Mouse (Mus musculus) heart, embryonic 11.5 days (tissue): ENCODE measurements around the gene Anapc4. TPM values are rescaled to one million over a fixed set of nuclear protein-coding genes. Genes with fewer than 3 reads are reported as not detected.

Experiments used
- ATAC-seq: fragments of 200-750 bp; cut with Nextera tagmentation; replicated peaks from 2 replicates; pipeline ENCODE4 v1.8.0; 2017; ENCODE audit warnings: moderate library complexity; ENCODE audit not compliant: insufficient number of reproducible peaks, low FRiP score, low TSS enrichment
- H3K27ac ChIP-seq: fragments of 300-500 bp; sonication (generic); 2 replicates; pipeline ENCODE4 v1.5.1; 2014; ENCODE audit warnings: mild to moderate bottlenecking, low read depth, low read length
- H3K27me3 ChIP-seq: fragments of 300-500 bp; sonication (generic); 2 replicates; pipeline ENCODE4 v1.6.1; 2014; ENCODE audit warnings: mild to moderate bottlenecking, low read length, mixed read lengths; ENCODE audit not compliant: control insufficient read depth, insufficient read depth
- H3K36me3 ChIP-seq: fragments of 300-500 bp; sonication (generic); 2 replicates; pipeline ENCODE4 v1.6.1; 2014; ENCODE audit warnings: mild to moderate bottlenecking, low read length, moderate library complexity, mixed read lengths; ENCODE audit not compliant: control insufficient read depth, insufficient read depth
- H3K4me1 ChIP-seq: fragments of 300-500 bp; sonication (generic); 2 replicates; pipeline ENCODE4 v1.6.1; 2014; ENCODE audit warnings: low read length; ENCODE audit not compliant: control insufficient read depth, insufficient read depth
- H3K4me2 ChIP-seq: fragments of 300-500 bp; sonication (generic); 2 replicates; pipeline ENCODE4 v1.6.1; 2014; ENCODE audit warnings: mild to moderate bottlenecking, moderate library complexity
- H3K4me3 ChIP-seq: fragments of 300-500 bp; sonication (generic); 2 replicates; pipeline ENCODE4 v1.5.1; 2014; ENCODE audit warnings: low read depth, low read length
- H3K9ac ChIP-seq: fragments of 300-500 bp; sonication (generic); 2 replicates; pipeline ENCODE4 v1.6.1; 2014; ENCODE audit warnings: mild to moderate bottlenecking, low read depth, low read length, moderate library complexity
- H3K9me3 ChIP-seq: fragments of 300-500 bp; sonication (generic); replicated peaks from 2 replicates; pipeline ENCODE4 v1.6.1; 2016; ENCODE audit warnings: low read length; ENCODE audit not compliant: control insufficient read depth
- WGBS: fragments of 180-500 bp; shearing (Covaris S2); extraction: QIAGEN DNeasy Blood & Tissue Kit; methylation state at CpG from one replicate; pipeline ENCODE4 v1.1.7; 2014; ENCODE audit not compliant: insufficient replicate concordance; 5-methylcytosine and 5-hydroxymethylcytosine counted together
- polyA plus RNA-seq: library from polyadenylated mRNA; unstranded; fragments of >200 nt; fragmentation: Nextera tagmentation; extraction: Ambion mirVana; gene quantifications from 2 replicates; pipeline ENCODE4 v1.2.1, GENCODE M21; 2014

Gene Anapc4
- polyA plus RNA-seq, 1 experiment from 2014 or later, result 82.6 TPM

GRCm38 (mm10) chr5:52878847-52879246 lies 45.0 kb downstream of the Anapc4 start:
- H3K4me3 ChIP-seq, result no peak overlapping the region
- H3K4me1 ChIP-seq, result no peaks in the 10 kb centered on the region
- H3K9me3 ChIP-seq, result no peaks in the 10 kb centered on the region
- no peak overlapping the region for H3K4me2 ChIP-seq
- H3K36me3 ChIP-seq, result no peaks in the 10 kb centered on the region
- WGBS, result 4% methylated on average over 9 of the region's 14 CpGs
- no peak for ATAC-seq
- no peak overlapping the region for H3K27ac ChIP-seq
- H3K9ac ChIP-seq, result no peak overlapping the region
- H3K27me3 ChIP-seq, result no peaks in the 10 kb centered on the region

GRCm38 (mm10) chr5:52879926-52880325 lies 46.1 kb downstream of the Anapc4 start:
- Histone ChIP-seq H3K36me3 (no peaks in the 10 kb centered on the region), H3K9me3 (no peaks in the 10 kb centered on the region), H3K27me3 (no peaks in the 10 kb centered on the region), H3K27ac (no peak overlapping the region), H3K4me3 (no peak overlapping the region), H3K4me2 (no peak overlapping the region), H3K9ac (no peak overlapping the region), H3K4me1 (no peaks in the 10 kb centered on the region)
- no peak for ATAC-seq
- 83% methylated on average over 6 of the region's 6 CpGs for WGBS

- no peaks in the 10 kb centered on the region for H3K27me3 ChIP-seq
- no peak overlapping the region for H3K4me3 ChIP-seq
- no peaks in the 10 kb centered on the region for H3K4me1 ChIP-seq
- H3K36me3 ChIP-seq, result no peaks in the 10 kb centered on the region
- ATAC-seq, result no peak
- no peak overlapping the region for H3K9ac ChIP-seq
- WGBS, result 35% methylated on average over 2 of the region's 2 CpGs
- no peak overlapping the region for H3K4me2 ChIP-seq
- no peaks in the 10 kb centered on the region for H3K9me3 ChIP-seq
- H3K27ac ChIP-seq, result no peak overlapping the region
These were observed 48.6 kb downstream of the Anapc4 start for GRCm38 (mm10) chr5:52882446-52882845.

- ATAC-seq, result no peak
- no peak overlapping the region for H3K27ac ChIP-seq
- H3K4me2 ChIP-seq, result no peak overlapping the region
- no peaks in the 10 kb centered on the region for H3K36me3 ChIP-seq
- H3K9me3 ChIP-seq, result no peaks in the 10 kb centered on the region
- H3K4me1 ChIP-seq, result no peaks in the 10 kb centered on the region
- H3K4me3 ChIP-seq, result no peak overlapping the region
- no peaks in the 10 kb centered on the region for H3K27me3 ChIP-seq
- WGBS, result 46% methylated on average over 12 of the region's 12 CpGs
- no peak overlapping the region for H3K9ac ChIP-seq
These were observed 53.3 kb downstream of the Anapc4 start for GRCm38 (mm10) chr5:52887085-52887484.

- no peaks in the 10 kb centered on the region for H3K36me3 ChIP-seq
- H3K9ac ChIP-seq, result no peak overlapping the region
- no peak overlapping the region for H3K4me3 ChIP-seq
- H3K9me3 ChIP-seq, result no peaks in the 10 kb centered on the region
- H3K27me3 ChIP-seq, result no peaks in the 10 kb centered on the region
- no peaks in the 10 kb centered on the region for H3K4me1 ChIP-seq
- ATAC-seq, result no peak
- no peak overlapping the region for H3K27ac ChIP-seq
- no peak overlapping the region for H3K4me2 ChIP-seq
- 83% methylated on average over 7 of the region's 7 CpGs for WGBS
These were observed 56.1 kb downstream of the Anapc4 start for GRCm38 (mm10) chr5:52889919-52890318.

GRCm38 (mm10) chr5:52891949-52892835 lies 58.4 kb downstream of the Anapc4 start:
- Histone ChIP-seq H3K4me1 (no peaks in the 10 kb centered on the region), H3K36me3 (no peaks in the 10 kb centered on the region), H3K27me3 (no peaks in the 10 kb centered on the region), H3K4me3 (no peak overlapping the region), H3K9ac (no peak overlapping the region), H3K4me2 (no peak overlapping the region), H3K27ac (no peak overlapping the region), H3K9me3 (no peaks in the 10 kb centered on the region)
- ATAC-seq, result no peak; the same call in 1 of the 2 replicates
- WGBS, result 73% methylated on average over 12 of the region's 12 CpGs

GRCm38 (mm10) chr5:52893938-52894337 lies 60.1 kb downstream of the Anapc4 start:
- H3K27ac ChIP-seq, result no peak overlapping the region
- no peaks in the 10 kb centered on the region for H3K27me3 ChIP-seq
- H3K4me2 ChIP-seq, result no peak overlapping the region
- H3K36me3 ChIP-seq, result no peaks in the 10 kb centered on the region
- no peaks in the 10 kb centered on the region for H3K4me1 ChIP-seq
- WGBS, result 80% methylated on average over 5 of the region's 5 CpGs
- H3K9me3 ChIP-seq, result no peaks in the 10 kb centered on the region
- H3K4me3 ChIP-seq, result no peak overlapping the region
- no peak for ATAC-seq
- no peak overlapping the region for H3K9ac ChIP-seq

- H3K9me3 ChIP-seq, result no peaks in the 10 kb centered on the region
- H3K27me3 ChIP-seq, result no peaks in the 10 kb centered on the region
- no peaks in the 10 kb centered on the region for H3K4me1 ChIP-seq
- H3K4me3 ChIP-seq, result no peak overlapping the region
- no peak overlapping the region for H3K9ac ChIP-seq
- H3K36me3 ChIP-seq, result no peaks in the 10 kb centered on the region
- no peak overlapping the region for H3K4me2 ChIP-seq
- H3K27ac ChIP-seq, result no peak overlapping the region
- ATAC-seq, result no peak
- WGBS, result 14% methylated on average over 4 of the region's 4 CpGs
These were observed 70.4 kb downstream of the Anapc4 start for GRCm38 (mm10) chr5:52904246-52904645.

- WGBS, result 21% methylated on average over 6 of the region's 6 CpGs
- Histone ChIP-seq H3K4me1 (no peaks in the 10 kb centered on the region), H3K27me3 (no peaks in the 10 kb centered on the region), H3K4me3 (no peak overlapping the region), H3K9ac (no peak overlapping the region), H3K9me3 (no peaks in the 10 kb centered on the region), H3K36me3 (no peaks in the 10 kb centered on the region), H3K27ac (no peak overlapping the region), H3K4me2 (no peak overlapping the region)
- ATAC-seq, result no peak
These were observed 70.9 kb downstream of the Anapc4 start for GRCm38 (mm10) chr5:52904671-52905070.
